Mouse (Mus musculus) monocyte, adult 2 months (primary cell): ENCODE data around the gene Ppp1r32.

Experiments
- DNase-seq, 2 experiments: peaks; one replicate each; pipeline ENCODE4 v3.0.0; 2022; ENCODE audit warnings: low spot score in 2 of 2, low read depth in 1 of 2

Ppp1r32 gene

GRCm38 (mm10) chr19:10425484-10426270 lies 57.1 kb downstream of the Ppp1r32 start:
- DNase-seq: no peak

GRCm38 (mm10) chr19:10424751-10425150 lies 58.0 kb downstream of the Ppp1r32 start:
- DNase-seq: no peak
